In genomic region chr16:81224253-81224652, GRCm38 (mm10) we compare ENCODE assay signal across 25 mouse cellular contexts. TPM values are rescaled to one million over a fixed set of nuclear protein-coding genes. Genes with fewer than 3 reads are reported as not detected.
DNase-seq lines count a peak whose midpoint lies in the region; ATAC-seq lines count a peak whose summit lies in the region.
"Had no signal": no experiment of that assay in that cellular context is flagged by ENCODE, and none has a peak within 500 bp of the region (broad histone marks: within the 10 kb centered on the region; RNA-seq: fewer than 3 reads in every experiment).

No protein-coding gene starts in this region.

- ATAC-seq in forebrain, embryonic 13.5 days = peak; percentile 14; the same call in 1 of the 2 replicates
- ATAC-seq in hindbrain, embryonic 13.5 days (ENCODE audit: low FRiP score) = peak; percentile 33; the same call in 1 of the 2 replicates
- no peak for ATAC-seq in hindbrain, embryonic 16.5 days
- 0 out of 2 replicates have a peak, but pooled peaks have one; percentile 45 for ATAC-seq in midbrain, embryonic 12.5 days (ENCODE audit: low FRiP score, low read depth)
- no peak for ATAC-seq in midbrain, embryonic 13.5 days
- ATAC-seq: CD4-positive, CD25-positive, alpha-beta regulatory T cell, adult 4 months; inflammation-experienced regulatory T-cells, adult 6 months; intestine, embryonic 16.5 days had no signal

- DNase-seq in forebrain, embryonic 10.5 days (ENCODE audit: extremely low spot score, low spot score) = no peak
- DNase-seq: adrenal gland, adult 2 months; adrenal gland, postnatal 14 days; cerebellum, adult 11 months; cerebellum, adult 9-11 months; gastrocnemius, postnatal 10 days; gastrocnemius, postnatal 36 days; heart, adult 2 months; heart, postnatal 14 days; heart, postnatal 4 days; kidney, adult 18-20 months had no signal

- no peaks in the 10 kb centered on the region for H3K27me3 ChIP-seq in forebrain, embryonic 13.5 days
- no peaks in the 10 kb centered on the region for H3K27me3 ChIP-seq in forebrain, embryonic 10.5 days (ENCODE audit: poor library complexity, severe bottlenecking)
- no peaks in the 10 kb centered on the region for H3K27me3 ChIP-seq in hindbrain, embryonic 13.5 days
- H3K27me3 ChIP-seq in hindbrain, embryonic 16.5 days (replicated peaks; ENCODE audit: control insufficient read depth, insufficient read depth, low read length) = no peaks in the 10 kb centered on the region
- no peaks in the 10 kb centered on the region for H3K27me3 ChIP-seq in midbrain, embryonic 12.5 days
- H3K27me3 ChIP-seq in midbrain, embryonic 13.5 days = no peaks in the 10 kb centered on the region
- H3K27me3 ChIP-seq: embryonic facial prominence, embryonic 12.5 days; embryonic facial prominence, embryonic 15.5 days; heart, embryonic 13.5 days had no signal

- no peak overlapping the region for H3K27ac ChIP-seq in forebrain, embryonic 13.5 days
- H3K27ac ChIP-seq in forebrain, embryonic 10.5 days = no peak overlapping the region
- no peak overlapping the region for H3K27ac ChIP-seq in hindbrain, embryonic 13.5 days
- H3K27ac ChIP-seq in hindbrain, embryonic 16.5 days (ENCODE audit: low read depth, low read length) = no peak overlapping the region
- no peak overlapping the region for H3K27ac ChIP-seq in midbrain, embryonic 12.5 days (replicated peaks)
- H3K27ac ChIP-seq in midbrain, embryonic 13.5 days = no peak overlapping the region
- H3K27ac ChIP-seq: embryonic facial prominence, embryonic 12.5 days; embryonic facial prominence, embryonic 15.5 days; heart, adult 2 months; heart, embryonic 10.5 days; heart, embryonic 13.5 days; hindbrain, embryonic 14.5 days had no signal

- H3K36me3 ChIP-seq in forebrain, embryonic 13.5 days (ENCODE audit: poor library complexity, severe bottlenecking) = no peaks in the 10 kb centered on the region
- no peaks in the 10 kb centered on the region for H3K36me3 ChIP-seq in forebrain, embryonic 10.5 days (replicated peaks)
- H3K36me3 ChIP-seq in hindbrain, embryonic 13.5 days = no peaks in the 10 kb centered on the region
- no peaks in the 10 kb centered on the region for H3K36me3 ChIP-seq in hindbrain, embryonic 16.5 days (ENCODE audit: control insufficient read depth, insufficient read depth, low read length)
- H3K36me3 ChIP-seq in midbrain, embryonic 12.5 days = no peaks in the 10 kb centered on the region
- H3K36me3 ChIP-seq in midbrain, embryonic 13.5 days = no peaks in the 10 kb centered on the region
- H3K36me3 ChIP-seq: embryonic facial prominence, embryonic 12.5 days; embryonic facial prominence, embryonic 15.5 days; heart, embryonic 10.5 days; heart, embryonic 13.5 days had no signal

- no peak overlapping the region for H3K4me2 ChIP-seq in forebrain, embryonic 13.5 days
- no peak overlapping the region for H3K4me2 ChIP-seq in hindbrain, embryonic 13.5 days
- no peak overlapping the region for H3K4me2 ChIP-seq in hindbrain, embryonic 16.5 days (ENCODE audit: low read length)
- H3K4me2 ChIP-seq in midbrain, embryonic 12.5 days (replicated peaks) = no peak overlapping the region
- no peak overlapping the region for H3K4me2 ChIP-seq in midbrain, embryonic 13.5 days (replicated peaks)
- H3K4me2 ChIP-seq: embryonic facial prominence, embryonic 12.5 days; embryonic facial prominence, embryonic 15.5 days; heart, embryonic 13.5 days; hindbrain, embryonic 14.5 days had no signal

- H3K9me3 ChIP-seq in forebrain, embryonic 13.5 days (replicated peaks) = no peaks in the 10 kb centered on the region
- no peaks in the 10 kb centered on the region for H3K9me3 ChIP-seq in forebrain, embryonic 10.5 days
- H3K9me3 ChIP-seq in hindbrain, embryonic 13.5 days = no peaks in the 10 kb centered on the region
- H3K9me3 ChIP-seq in hindbrain, embryonic 16.5 days (ENCODE audit: control insufficient read depth, low read length) = no peaks in the 10 kb centered on the region
- no peaks in the 10 kb centered on the region for H3K9me3 ChIP-seq in midbrain, embryonic 12.5 days
- H3K9me3 ChIP-seq in midbrain, embryonic 13.5 days = no peaks in the 10 kb centered on the region
- H3K9me3 ChIP-seq: embryonic facial prominence, embryonic 12.5 days; embryonic facial prominence, embryonic 15.5 days; heart, embryonic 10.5 days; heart, embryonic 13.5 days had no signal

- no peak overlapping the region for H3K4me3 ChIP-seq in forebrain, embryonic 13.5 days
- no peak overlapping the region for H3K4me3 ChIP-seq in forebrain, embryonic 10.5 days
- no peak overlapping the region for H3K4me3 ChIP-seq in hindbrain, embryonic 13.5 days
- no peak overlapping the region for H3K4me3 ChIP-seq in hindbrain, embryonic 16.5 days (ENCODE audit: low read length)
- no peak overlapping the region for H3K4me3 ChIP-seq in midbrain, embryonic 12.5 days
- H3K4me3 ChIP-seq in midbrain, embryonic 13.5 days (replicated peaks) = no peak overlapping the region
- H3K4me3 ChIP-seq: embryonic facial prominence, embryonic 12.5 days; embryonic facial prominence, embryonic 15.5 days; heart, adult 2 months; heart, embryonic 10.5 days; heart, embryonic 13.5 days had no signal

- H3K9ac ChIP-seq in forebrain, embryonic 13.5 days = no peak overlapping the region
- H3K9ac ChIP-seq in hindbrain, embryonic 13.5 days = no peak overlapping the region
- H3K9ac ChIP-seq in hindbrain, embryonic 16.5 days (ENCODE audit: low read depth, low read length) = no peak overlapping the region
- no peak overlapping the region for H3K9ac ChIP-seq in midbrain, embryonic 12.5 days (replicated peaks)
- H3K9ac ChIP-seq in midbrain, embryonic 13.5 days (replicated peaks) = no peak overlapping the region
- H3K9ac ChIP-seq: embryonic facial prominence, embryonic 12.5 days; embryonic facial prominence, embryonic 15.5 days; heart, embryonic 13.5 days; hindbrain, embryonic 14.5 days had no signal

- peaks cover 10% of the 10 kb centered on the region for H3K4me1 ChIP-seq in forebrain, embryonic 13.5 days
- H3K4me1 ChIP-seq in forebrain, embryonic 10.5 days = peaks cover 3% of the 10 kb centered on the region; the same call in 1 of the 2 replicates
- H3K4me1 ChIP-seq in hindbrain, embryonic 13.5 days (replicated peaks) = 0 out of 2 replicates have a peak, but pooled peaks cover 3% of the 10 kb centered on the region
- no peaks in the 10 kb centered on the region for H3K4me1 ChIP-seq in hindbrain, embryonic 16.5 days (ENCODE audit: control insufficient read depth, insufficient read depth, low read depth, low read length)
- H3K4me1 ChIP-seq in midbrain, embryonic 12.5 days = peaks cover 8% of the 10 kb centered on the region
- peaks cover 15% of the 10 kb centered on the region for H3K4me1 ChIP-seq in midbrain, embryonic 13.5 days (replicated peaks)
- H3K4me1 ChIP-seq: embryonic facial prominence, embryonic 12.5 days; embryonic facial prominence, embryonic 15.5 days; heart, embryonic 10.5 days had no signal

RNA-seq across cellular contexts. Expression of gene Ncam2, which starts 23.8 kb away (rescaled TPM):
- polyA plus RNA-seq in forebrain, embryonic 13.5 days (2015; fragmentation: Nextera tagmentation; extraction: Ambion mirVana) = 5.7 and 7.5 TPM in 2 replicates
- polyA plus RNA-seq in forebrain, embryonic 10.5 days (2016; fragmentation: Nextera tagmentation; extraction: Ambion mirVana) = 0.50 and 0.95 TPM in 2 replicates
- 16.8 and 17.3 TPM in 2 replicates for polyA plus RNA-seq in hindbrain, embryonic 13.5 days (2015; fragmentation: Nextera tagmentation; extraction: Ambion mirVana)
- 25.0 and 28.6 TPM in 2 replicates for polyA plus RNA-seq in hindbrain, embryonic 16.5 days (2015; fragmentation: Nextera tagmentation; extraction: Ambion mirVana)
- polyA plus RNA-seq in midbrain, embryonic 12.5 days (2016; fragmentation: Nextera tagmentation; extraction: Ambion mirVana) = 7.5 and 9.8 TPM in 2 replicates
- 13.3 and 13.7 TPM in 2 replicates for polyA plus RNA-seq in midbrain, embryonic 13.5 days (2015; fragmentation: Nextera tagmentation; extraction: Ambion mirVana)
- polyA plus RNA-seq: C2C12; inflammation-experienced regulatory T-cells, adult 6 months had no signal

Comparison
In these comparisons a context has a peak if more than half of its experiments do, and no peak if none do; other contexts are left out.
1. ATAC-seq: peak in forebrain, embryonic 13.5 days (single experiment), hindbrain, embryonic 13.5 days (single experiment) and midbrain, embryonic 12.5 days (single experiment); none in hindbrain, embryonic 16.5 days (single experiment) and midbrain, embryonic 13.5 days (single experiment).